Mouse (Mus musculus) large intestine, adult 2 months (tissue): ENCODE measurements around the gene Ero1l. TPM values are rescaled to one million over a fixed set of nuclear protein-coding genes. Genes with fewer than 3 reads are reported as not detected.

Source experiments
- DNase-seq: peaks from one replicate; pipeline ENCODE4 v3.0.0-alpha.2; 2012; ENCODE audit warnings: low read depth, low spot score
- WGBS: fragments of 180-500 bp; shearing (Covaris S2); methylation state at CpG from one replicate; pipeline ENCODE4 v1.1.7; 2018; 5-methylcytosine and 5-hydroxymethylcytosine counted together
- polyA plus RNA-seq: library from polyadenylated mRNA; depleted of rRNA; stranded (reverse); fragments of >200 nt; gene quantifications from 2 replicates; pipeline ENCODE4 v1.2.3, GENCODE M21; 2012; rRNA removed

The Ero1l gene
- polyA plus RNA-seq = 8.0 and 10.1 TPM in 2 replicates

GRCm38 (mm10) chr14:45318426-45319236 is at the start of gene Ero1l:
Gene Ero1l (minus strand): TSS chr14:45318771.
- DNase-seq = no peak
- 2% methylated on average over 69 of the region's 74 CpGs for WGBS

- no peak for DNase-seq
- WGBS = 94% methylated on average over 6 of the region's 6 CpGs
Observed at GRCm38 (mm10) chr14:45365196-45365587, 46.6 kb upstream of the Ero1l start.

- 88% methylated on average over 16 of the region's 16 CpGs for whole genome bisulfite sequencing
- DNase-seq = no peak
Observed at GRCm38 (mm10) chr14:45364211-45365195, 45.9 kb upstream of the Ero1l start.

GRCm38 (mm10) chr14:45350931-45351859 is 32.6 kb upstream of the Ero1l start, which contains the start of gene Styx:
Gene Styx (plus strand): TSS chr14:45351093.
- WGBS = under 1% methylated on average over 85 of the region's 93 CpGs
- peak; percentile 66 for DNase-seq

- DNase-seq = no peak
- 1% methylated on average over 44 of the region's 44 CpGs for WGBS
Observed at GRCm38 (mm10) chr14:45329589-45330181, 11.1 kb upstream of the Ero1l start, which contains the start of gene Psmc6. Gene Psmc6 (plus strand): TSS chr14:45329788.

- no peak for DNase-seq
- 10% methylated on average over 8 of the region's 8 CpGs for WGBS
Observed at GRCm38 (mm10) chr14:45329018-45329588, 10.5 kb upstream of the Ero1l start.

GRCm38 (mm10) chr14:45328072-45328713 is 9.6 kb upstream of the Ero1l start:
- no peak for DNase-seq
- 92% methylated on average over 4 of the region's 4 CpGs for WGBS

GRCm38 (mm10) chr14:45325471-45325870 is 6.9 kb upstream of the Ero1l start:
- no peak for DNase-seq

- DNase-seq = no peak
- 83% methylated on average over 3 of the region's 3 CpGs for WGBS
Observed at GRCm38 (mm10) chr14:45323320-45323719, 4.7 kb upstream of the Ero1l start.

GRCm38 (mm10) chr14:45322450-45322849 is 3.9 kb upstream of the Ero1l start:
- WGBS = 79% methylated on average over 2 of the region's 2 CpGs
- DNase-seq = no peak

- 53% methylated on average over 5 of the region's 5 CpGs for WGBS
- no peak for DNase-seq
Observed at GRCm38 (mm10) chr14:45321622-45322021, 3.1 kb upstream of the Ero1l start.

GRCm38 (mm10) chr14:45321067-45321466 is 2.5 kb upstream of the Ero1l start:
- 86% methylated on average over 3 of the region's 3 CpGs for WGBS
- DNase-seq = no peak

- DNase-seq = no peak
- 70% methylated on average over 4 of the region's 4 CpGs for WGBS
Observed at GRCm38 (mm10) chr14:45320111-45320510, 1.5 kb upstream of the Ero1l start.

GRCm38 (mm10) chr14:45319237-45319610 is 653 bp upstream of the Ero1l start:
- 53% methylated on average over 3 of the region's 3 CpGs for WGBS
- DNase-seq = no peak

GRCm38 (mm10) chr14:45317921-45318411 is 605 bp downstream of the Ero1l start:
- 1% methylated on average over 38 of the region's 38 CpGs for WGBS
- no peak for DNase-seq

GRCm38 (mm10) chr14:45316927-45317326 is 1.6 kb downstream of the Ero1l start:
- DNase-seq = no peak
- WGBS = 47% methylated on average over 5 of the region's 5 CpGs

- no peak for DNase-seq
- WGBS = 92% methylated on average over 14 of the region's 14 CpGs
Observed at GRCm38 (mm10) chr14:45310101-45310500, 8.5 kb downstream of the Ero1l start.

- no peak for DNase-seq
- 81% methylated on average over 13 of the region's 13 CpGs for WGBS
Observed at GRCm38 (mm10) chr14:45309646-45310045, 8.9 kb downstream of the Ero1l start.
